In the genomic region with DNA sequence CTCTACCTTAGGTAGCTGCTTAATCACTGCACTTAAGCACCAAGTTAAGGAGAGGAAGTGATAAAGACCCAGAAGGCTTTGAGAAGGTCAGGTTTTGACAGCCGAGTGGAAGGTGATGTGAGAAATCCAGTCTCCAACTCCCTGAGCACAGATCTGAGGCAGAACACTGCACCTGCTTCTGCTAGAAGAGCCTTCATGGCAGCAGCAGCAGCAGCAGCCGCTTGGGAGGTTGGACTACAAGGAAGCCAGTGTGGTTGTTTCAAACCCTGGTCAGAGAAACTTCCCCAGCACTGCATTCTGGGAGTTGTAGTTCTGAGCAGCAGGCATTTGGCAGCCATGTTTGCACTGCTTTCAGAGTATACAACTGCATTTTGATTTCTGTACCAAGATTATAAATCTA, we compare ENCODE assay signal across 8 mouse cellular contexts.
DNase-seq lines count a peak whose midpoint lies in the region; ATAC-seq and TF ChIP-seq lines count a peak whose summit lies in the region.

No protein-coding gene starts in this region.

- WGBS in heart, embryonic 11.5 days (ENCODE audit: insufficient replicate concordance), result 26% methylated on average over 2 of the region's 2 CpGs
- 17% methylated on average over 2 of the region's 2 CpGs for WGBS in kidney, postnatal 0 days
- 14% methylated on average over 2 of the region's 2 CpGs for WGBS in liver, embryonic 13.5 days (ENCODE audit: insufficient replicate concordance)

- H3K9me3 ChIP-seq in heart, embryonic 11.5 days (replicated peaks; ENCODE audit: control insufficient read depth, low read length), result no peaks in the 10 kb centered on the region
- no peaks in the 10 kb centered on the region for H3K9me3 ChIP-seq in kidney, postnatal 0 days (replicated peaks; ENCODE audit: low read length)
- no peaks in the 10 kb centered on the region for H3K9me3 ChIP-seq in liver, embryonic 13.5 days (replicated peaks)

- H3K36me3 ChIP-seq in heart, embryonic 11.5 days (ENCODE audit: control insufficient read depth, insufficient read depth, low read length), result no peaks in the 10 kb centered on the region
- no peaks in the 10 kb centered on the region for H3K36me3 ChIP-seq in kidney, postnatal 0 days (ENCODE audit: insufficient read depth, low read length)
- no peaks in the 10 kb centered on the region for H3K36me3 ChIP-seq in liver, embryonic 13.5 days

- no peak overlapping the region for H3K27ac ChIP-seq in heart, embryonic 11.5 days (ENCODE audit: low read depth, low read length)
- no peak overlapping the region for H3K27ac ChIP-seq in kidney, postnatal 0 days
- no peak overlapping the region for H3K27ac ChIP-seq in liver, embryonic 13.5 days

- no peak for TF ChIP-seq CTCF in kidney, postnatal 0 days (IDR thresholded peaks at IDR 0.05; ENCODE audit: low read depth)

- DNase-seq in cerebellum, adult 9-10 months, result peak; percentile 71
- DNase-seq in cerebellum, adult 9-11 months, result no peak
- DNase-seq in embryo, embryonic 11 days, result peak; percentile 82
- DNase-seq in kidney, postnatal 0 days (ENCODE audit: low spot score), result peak; percentile 73
- peak; percentile 8 for DNase-seq in liver, embryonic 13.5 days
- peak; percentile 79 for DNase-seq in naive thymus-derived CD4-positive, alpha-beta T cell, adult 2 months (ENCODE audit: low read depth)
- DNase-seq in telencephalon, adult 2 months (ENCODE audit: low read depth, low spot score), result peak; percentile 86

- no peak for ATAC-seq in heart, embryonic 11.5 days (replicated peaks; ENCODE audit: insufficient number of reproducible peaks, low FRiP score, low TSS enrichment)
- peak; percentile 45; the same call in 1 of the 2 replicates for ATAC-seq in kidney, postnatal 0 days (replicated peaks; ENCODE audit: low FRiP score, low read depth)
- ATAC-seq in liver, embryonic 13.5 days (ENCODE audit: low read depth), result peak; percentile 58; the same call in 1 of the 2 replicates

- no peaks in the 10 kb centered on the region for H3K27me3 ChIP-seq in heart, embryonic 11.5 days (ENCODE audit: control insufficient read depth, insufficient read depth, low read length)
- no peaks in the 10 kb centered on the region for H3K27me3 ChIP-seq in kidney, postnatal 0 days (ENCODE audit: insufficient read depth, low read length)
- no peaks in the 10 kb centered on the region for H3K27me3 ChIP-seq in liver, embryonic 13.5 days

- no peak overlapping the region; the same call in 1 of the 2 replicates for H3K4me3 ChIP-seq in heart, embryonic 11.5 days (ENCODE audit: low read depth, low read length)
- peak overlapping the region; percentile 24; the same call in 1 of the 2 replicates for H3K4me3 ChIP-seq in kidney, postnatal 0 days (replicated peaks; ENCODE audit: low read depth, low read length)
- H3K4me3 ChIP-seq in liver, embryonic 13.5 days (replicated peaks), result peak overlapping the region; percentile 19

- peaks cover 14% of the 10 kb centered on the region for H3K4me1 ChIP-seq in heart, embryonic 11.5 days (ENCODE audit: control insufficient read depth, insufficient read depth, low read length)
- H3K4me1 ChIP-seq in kidney, postnatal 0 days (replicated peaks; ENCODE audit: insufficient read depth, low read length), result 0 out of 2 replicates have a peak, but pooled peaks cover 3% of the 10 kb centered on the region
- H3K4me1 ChIP-seq in liver, embryonic 13.5 days (replicated peaks), result peaks cover 3% of the 10 kb centered on the region; the same call in 1 of the 2 replicates

- H3K4me2 ChIP-seq in heart, embryonic 11.5 days, result peak overlapping the region; percentile 48
- peak overlapping the region; percentile 34 for H3K4me2 ChIP-seq in kidney, postnatal 0 days (ENCODE audit: low read length)
- peak overlapping the region; percentile 28; the same call in 1 of the 2 replicates for H3K4me2 ChIP-seq in liver, embryonic 13.5 days

- no peak overlapping the region; the same call in 1 of the 2 replicates for H3K9ac ChIP-seq in heart, embryonic 11.5 days (ENCODE audit: low read depth, low read length)
- H3K9ac ChIP-seq in kidney, postnatal 0 days (ENCODE audit: low read depth, low read length), result no peak overlapping the region
- H3K9ac ChIP-seq in liver, embryonic 13.5 days, result no peak overlapping the region
